8 mouse cellular contexts compared by ENCODE assay signal in genomic region chr12:91326104-91326503, GRCm38 (mm10). TPM values are rescaled to one million over a fixed set of nuclear protein-coding genes. Genes with fewer than 3 reads are reported as not detected.
A peak's percentile ranks its signal among the peaks of the same experiment; 100 is the strongest.
DNase-seq lines count a peak whose midpoint lies in the region; ATAC-seq and TF ChIP-seq lines count a peak whose summit lies in the region.
"Had no signal": no experiment of that assay in that cellular context is flagged by ENCODE, and none has a peak within 500 bp of the region (broad histone marks: within the 10 kb centered on the region; RNA-seq: fewer than 3 reads in every experiment).

No protein-coding gene starts in this region.

- peak; percentile 60 for TF ChIP-seq CTCF in Patski (IDR thresholded peaks at IDR 0.05)
- peak; percentile 72 for TF ChIP-seq CTCF in lung, postnatal 0 days (IDR thresholded peaks at IDR 0.05)
- TF ChIP-seq CTCF in small intestine, adult 2 months (IDR thresholded peaks at IDR 0.05; ENCODE audit: extremely low read depth, insufficient read length, insufficient replicate concordance, low read depth, low read length) = peak; percentile 46; the same call in 1 of the 2 replicates

- H3K27me3 ChIP-seq in neural tube, embryonic 15.5 days (replicated peaks) = no peaks in the 10 kb centered on the region
- H3K27me3 ChIP-seq in Patski = no peaks in the 10 kb centered on the region
- H3K27me3 ChIP-seq in kidney, embryonic 15.5 days = no peaks in the 10 kb centered on the region
- H3K27me3 ChIP-seq in lung, postnatal 0 days (replicated peaks; ENCODE audit: insufficient read depth, low read length) = no peaks in the 10 kb centered on the region
- H3K27me3 ChIP-seq in small intestine, adult 2 months (ENCODE audit: control insufficient read depth, insufficient read depth, low read length) = no peaks in the 10 kb centered on the region
- H3K27me3 ChIP-seq: liver, embryonic 15.5 days had no signal

- H3K27ac ChIP-seq in neural tube, embryonic 15.5 days (replicated peaks) = no peak overlapping the region
- H3K27ac ChIP-seq in kidney, embryonic 15.5 days = no peak overlapping the region
- H3K27ac ChIP-seq in lung, postnatal 0 days (ENCODE audit: low read length) = no peak overlapping the region
- H3K27ac ChIP-seq in small intestine, adult 2 months (ENCODE audit: insufficient read depth, low read depth, low read length) = no peak overlapping the region
- H3K27ac ChIP-seq: liver, embryonic 15.5 days had no signal

- no peaks in the 10 kb centered on the region for H3K36me3 ChIP-seq in neural tube, embryonic 15.5 days
- H3K36me3 ChIP-seq in kidney, embryonic 15.5 days = peaks cover 3% of the 10 kb centered on the region; the same call in 1 of the 2 replicates
- no peaks in the 10 kb centered on the region for H3K36me3 ChIP-seq in lung, postnatal 0 days (ENCODE audit: insufficient read depth, low read length)
- no peaks in the 10 kb centered on the region for H3K36me3 ChIP-seq in small intestine, adult 2 months (ENCODE audit: control insufficient read depth, insufficient read depth, low read length)

- DNase-seq in neural tube, embryonic 10.5 days (ENCODE audit: extremely low spot score, low spot score) = peak; percentile 23
- no peak for DNase-seq in Patski (ENCODE audit: low read depth, low spot score)
- peak; percentile 82 to 84 for DNase-seq in cerebellum, postnatal 14 days
- peak; percentile 41 for DNase-seq in lung, postnatal 0 days (ENCODE audit: low spot score)

- no peak; the same call in 1 of the 2 replicates for ATAC-seq in neural tube, embryonic 15.5 days (ENCODE audit: low FRiP score)
- ATAC-seq in Patski = no peak
- ATAC-seq in kidney, embryonic 15.5 days (replicated peaks; ENCODE audit: low FRiP score) = peak; percentile 75
- peak; percentile 23; the same call in 1 of the 2 replicates for ATAC-seq in lung, postnatal 0 days

- TF ChIP-seq POLR2A in small intestine, adult 2 months (IDR thresholded peaks at IDR 0.05; ENCODE audit: low read depth, low read length) = no peak

- in situ Hi-C loops in Patski (cut with MboI; ENCODE audit: low pct_unique_long_range_greater_than_20kb) = loop anchor here (10.0 kb wide), 1 partner anchor 1821 kb away; no protein-coding TSS in a partner anchor

- no peak for TF ChIP-seq EP300 in lung, postnatal 0 days (IDR thresholded peaks at IDR 0.05)

- POLR2A ChIA-PET in Patski (lab: Charles Lee) = interaction anchor here (0.8 kb wide), 1 partner anchor 11 kb away, joined by 4 read pairs; no protein-coding TSS in a partner anchor

- H3K9me3 ChIP-seq in neural tube, embryonic 15.5 days (replicated peaks) = no peaks in the 10 kb centered on the region
- no peaks in the 10 kb centered on the region for H3K9me3 ChIP-seq in kidney, embryonic 15.5 days (replicated peaks)
- H3K9me3 ChIP-seq in lung, postnatal 0 days (ENCODE audit: low read length) = no peaks in the 10 kb centered on the region
- H3K9me3 ChIP-seq: liver, embryonic 15.5 days had no signal

- H3K4me2 ChIP-seq in neural tube, embryonic 15.5 days = no peak overlapping the region
- no peak overlapping the region for H3K4me2 ChIP-seq in kidney, embryonic 15.5 days
- no peak overlapping the region for H3K4me2 ChIP-seq in lung, postnatal 0 days (replicated peaks; ENCODE audit: low read depth, low read length)
- H3K4me2 ChIP-seq: liver, embryonic 15.5 days had no signal

- no peaks in the 10 kb centered on the region for H3K4me1 ChIP-seq in neural tube, embryonic 15.5 days
- H3K4me1 ChIP-seq in kidney, embryonic 15.5 days = no peaks in the 10 kb centered on the region
- H3K4me1 ChIP-seq in lung, postnatal 0 days (ENCODE audit: insufficient read depth, low read depth, low read length) = no peaks in the 10 kb centered on the region
- H3K4me1 ChIP-seq in small intestine, adult 2 months (ENCODE audit: control insufficient read depth, insufficient read depth, insufficient read length, low read length) = no peaks in the 10 kb centered on the region

- no peak overlapping the region for H3K4me3 ChIP-seq in neural tube, embryonic 15.5 days (replicated peaks)
- H3K4me3 ChIP-seq in kidney, embryonic 15.5 days (replicated peaks) = no peak overlapping the region
- no peak overlapping the region for H3K4me3 ChIP-seq in lung, postnatal 0 days (ENCODE audit: low read depth, low read length)
- H3K4me3 ChIP-seq in small intestine, adult 2 months (ENCODE audit: low read depth, low read length) = no peak overlapping the region
- H3K4me3 ChIP-seq: liver, embryonic 15.5 days had no signal

- no peak overlapping the region for H3K9ac ChIP-seq in neural tube, embryonic 15.5 days (replicated peaks)
- no peak overlapping the region for H3K9ac ChIP-seq in kidney, embryonic 15.5 days
- no peak overlapping the region for H3K9ac ChIP-seq in lung, postnatal 0 days (replicated peaks; ENCODE audit: low read depth)
- H3K9ac ChIP-seq: liver, embryonic 15.5 days had no signal

- WGBS in neural tube, embryonic 15.5 days = 34% methylated on average over 6 of the region's 6 CpGs
- 48% methylated on average over 6 of the region's 6 CpGs for WGBS in kidney, embryonic 15.5 days
- WGBS in lung, postnatal 0 days = 40% methylated on average over 6 of the region's 6 CpGs
- WGBS in small intestine, adult 2 months = 66% methylated on average over 6 of the region's 6 CpGs

- CTCF ChIA-PET in Patski (lab: Charles Lee) = interaction anchor here (1.0 to 3.6 kb wide), 4 partner anchors 8 to 586 kb away, joined by 3 to 19 read pairs (median 10); no protein-coding TSS in a partner anchor

RNA-seq across cellular contexts. Expression of gene Cep128, which starts 58.1 kb away (rescaled TPM):
- 3.4 and 4.3 TPM in 2 replicates for polyA plus RNA-seq in neural tube, embryonic 15.5 days (2015; fragmentation: Nextera tagmentation; extraction: Ambion mirVana)
- polyA plus RNA-seq in Patski (2021) = 9.3 TPM
- polyA plus RNA-seq in kidney, embryonic 15.5 days (2015; fragmentation: Nextera tagmentation; extraction: Ambion mirVana) = 8.9 TPM in 2 replicates
- 2.4 TPM in 2 replicates for polyA plus RNA-seq in lung, postnatal 0 days (2015; fragmentation: Nextera tagmentation; extraction: Ambion mirVana)
- 0.37 and 0.95 TPM in 2 replicates for polyA plus RNA-seq in small intestine, adult 2 months (2012; rRNA removed)

RNA-seq across cellular contexts. Expression of gene Tshr, which starts 58.3 kb away (rescaled TPM):
- 0.82 and 1.0 TPM in 2 replicates for polyA plus RNA-seq in neural tube, embryonic 15.5 days (2015; fragmentation: Nextera tagmentation; extraction: Ambion mirVana)
- polyA plus RNA-seq in Patski (2021) = 0.01 TPM
- polyA plus RNA-seq in kidney, embryonic 15.5 days (2015; fragmentation: Nextera tagmentation; extraction: Ambion mirVana) = 0.62 and 0.99 TPM in 2 replicates
- polyA plus RNA-seq in lung, postnatal 0 days (2015; fragmentation: Nextera tagmentation; extraction: Ambion mirVana) = 0.12 and 0.17 TPM in 2 replicates
- polyA plus RNA-seq in small intestine, adult 2 months (2012; rRNA removed) = 0.42 TPM in 1 of 2 replicates, not detected in the other

Comparison
In these comparisons a context has a peak if more than half of its experiments do, and no peak if none do; other contexts are left out.
1. ATAC-seq: peak in kidney, embryonic 15.5 days (single experiment) and lung, postnatal 0 days (single experiment); none in neural tube, embryonic 15.5 days (single experiment) and Patski (single experiment).
2. Peak in every context shown above with its lines, with median percentiles within 50 percentile points of each other: CTCF ChIP-seq.